Mouse (Mus musculus) layer of hippocampus, postnatal 10 days (tissue): Measurements from ENCODE around the gene Celsr1. TPM values are rescaled to one million over a fixed set of nuclear protein-coding genes. Genes with fewer than 3 reads are reported as not detected.

Source experiments
- DNase-seq, 2 experiments: peaks; one replicate each; pipeline ENCODE4 v3.0.0; 2021; ENCODE audit warnings: low spot score in 2 of 2
- total RNA-seq, 2 experiments: library from RNA; stranded (reverse); gene quantifications; 2 replicates each; pipeline ENCODE4 v1.2.3; 2021

The Celsr1 gene
- total RNA-seq, 2 experiments from 2014 or later = 6.7 to 7.4 TPM

DNA sequence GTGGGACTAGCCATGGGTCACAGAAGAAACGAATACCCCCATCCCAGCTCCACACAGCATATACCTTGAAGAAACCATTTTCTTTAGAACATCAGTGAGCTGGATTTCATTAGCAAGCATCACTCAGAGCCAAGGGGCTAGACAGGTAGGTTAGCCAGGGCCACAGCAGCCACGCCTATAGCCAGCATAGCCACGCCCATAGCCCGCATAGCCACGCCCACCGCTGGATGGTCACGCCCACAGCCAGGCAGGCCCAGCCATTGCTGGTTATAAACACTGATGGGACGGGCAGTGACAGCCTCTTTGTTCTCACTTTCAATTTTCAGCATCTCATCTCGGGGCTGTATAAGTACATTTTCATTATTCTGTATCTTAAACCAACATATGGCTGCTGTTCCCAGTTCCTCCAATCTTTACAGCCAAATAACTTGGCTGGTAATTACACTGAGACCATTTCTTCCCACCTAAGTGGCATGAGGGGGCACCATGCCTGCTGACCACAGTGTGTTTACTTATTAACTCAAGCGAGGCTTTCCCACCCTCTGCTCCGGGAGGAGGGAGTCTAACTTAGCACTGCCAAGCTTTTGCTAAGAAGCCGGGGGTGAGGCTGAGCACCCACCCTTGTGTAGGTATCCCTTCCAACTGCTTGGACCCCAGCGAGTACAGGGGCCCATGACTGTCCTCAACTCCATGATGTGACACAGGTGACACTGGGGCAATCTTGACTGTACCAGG lies 37.4 kb downstream of the Celsr1 start:
- DNase-seq = no peak

GRCm38 (mm10) chr15:85994906-85995608 lies 38.5 kb downstream of the Celsr1 start:
- no peak for DNase-seq

DNA sequence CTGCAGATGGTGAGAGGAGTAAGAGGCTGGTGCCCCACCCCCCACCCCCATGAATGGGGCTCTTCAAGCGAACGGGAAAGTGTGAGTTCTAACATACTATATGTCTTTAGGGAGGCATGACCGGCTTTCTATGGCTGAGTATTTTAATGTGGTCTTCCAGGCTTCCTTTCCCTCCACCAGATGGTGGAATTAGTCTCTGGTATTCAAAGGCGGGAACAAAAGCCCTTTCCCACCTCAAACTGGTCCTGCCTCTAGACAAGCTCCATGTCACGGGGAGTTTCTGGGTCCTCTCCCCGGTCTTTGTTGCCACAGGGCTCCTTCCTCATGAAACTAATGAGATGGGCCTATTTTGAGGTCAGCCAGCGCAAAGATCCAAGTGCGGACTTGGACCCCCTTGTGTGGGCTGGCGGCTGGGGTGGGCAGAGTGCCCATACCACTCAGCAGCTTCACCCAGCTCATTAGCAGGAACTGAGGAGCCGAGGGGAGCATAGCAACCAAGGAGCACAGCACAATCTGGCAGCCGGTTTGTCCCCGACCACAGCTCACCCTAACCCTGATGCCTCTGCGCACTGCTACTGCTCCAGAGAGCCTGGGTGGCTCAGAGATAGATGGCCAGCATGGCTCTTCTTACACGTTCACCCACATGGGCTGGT lies 39.5 kb downstream of the Celsr1 start:
- DNase-seq = peak; percentile 66 to 69

DNA sequence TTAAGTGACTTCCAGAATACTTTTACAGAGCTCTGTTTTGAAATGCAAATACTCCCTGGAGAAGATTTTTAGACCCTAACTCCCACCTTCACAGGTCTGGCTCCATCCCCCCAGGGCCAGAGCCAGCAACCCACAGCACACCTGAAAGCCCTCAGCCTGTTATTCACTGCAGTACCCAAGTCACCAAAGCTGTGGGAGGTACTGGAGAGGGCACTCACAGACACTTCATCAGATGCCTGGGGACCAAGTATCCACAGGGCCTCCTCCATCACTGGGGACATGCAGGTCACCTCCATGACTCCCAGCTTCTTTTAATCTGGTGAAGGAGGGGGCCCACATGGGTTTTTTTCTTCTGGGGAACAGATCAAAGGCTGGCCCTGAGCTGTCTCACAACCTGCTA lies 40.2 kb downstream of the Celsr1 start:
- no peak for DNase-seq

DNA sequence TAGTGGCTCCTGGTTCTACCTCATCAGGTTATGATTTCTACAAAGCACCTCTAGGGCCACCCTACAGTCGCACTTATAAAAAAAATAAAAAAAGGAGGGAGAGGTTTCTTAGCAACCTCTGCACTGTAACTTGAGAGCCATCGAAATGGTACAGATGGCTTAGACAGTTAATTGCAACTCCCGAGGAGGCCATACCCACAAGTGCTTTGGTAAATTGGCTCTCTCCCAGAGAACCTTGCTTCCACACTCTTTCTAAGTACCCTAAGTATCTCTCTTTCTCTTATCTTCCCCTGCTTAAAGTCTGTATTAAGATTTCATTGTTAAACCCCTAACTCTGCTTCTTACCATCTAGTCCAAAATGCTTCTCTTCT lies 41.5 kb downstream of the Celsr1 start:
- DNase-seq = no peak

DNA sequence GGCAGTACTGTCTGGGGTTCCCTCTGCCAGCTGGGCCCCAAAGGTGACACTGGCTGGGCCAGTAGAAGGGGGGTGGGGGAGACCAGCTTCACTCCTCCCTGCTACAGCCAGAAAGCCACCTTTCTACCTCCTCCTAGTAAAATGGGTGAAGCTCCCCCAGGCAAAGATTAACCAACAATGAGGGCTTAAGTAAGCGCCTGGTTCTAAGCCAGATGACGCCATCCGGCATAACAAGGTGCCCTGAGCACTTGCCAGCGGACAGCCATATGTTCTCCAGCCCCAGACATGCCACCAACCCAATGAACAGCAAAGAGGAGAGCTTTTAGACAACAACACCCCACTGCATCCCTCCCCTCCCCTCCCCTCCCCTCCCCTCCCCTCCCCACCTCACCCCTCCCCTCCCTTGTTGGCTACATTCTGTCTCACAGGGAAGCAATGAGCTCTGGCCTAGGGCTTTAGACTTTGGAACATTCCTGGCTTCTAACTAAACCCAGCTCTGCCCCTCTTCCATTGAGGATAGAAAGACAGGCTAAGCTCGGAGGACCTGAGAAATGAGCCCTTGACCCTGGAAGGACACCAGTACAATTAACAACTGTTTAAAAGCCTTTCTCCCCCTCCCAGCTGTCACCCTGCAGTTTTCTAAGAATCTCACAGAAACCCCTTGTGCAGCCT lies 42.0 kb downstream of the Celsr1 start:
- DNase-seq = peak in 1 of 2 experiments; percentile 54

DNA sequence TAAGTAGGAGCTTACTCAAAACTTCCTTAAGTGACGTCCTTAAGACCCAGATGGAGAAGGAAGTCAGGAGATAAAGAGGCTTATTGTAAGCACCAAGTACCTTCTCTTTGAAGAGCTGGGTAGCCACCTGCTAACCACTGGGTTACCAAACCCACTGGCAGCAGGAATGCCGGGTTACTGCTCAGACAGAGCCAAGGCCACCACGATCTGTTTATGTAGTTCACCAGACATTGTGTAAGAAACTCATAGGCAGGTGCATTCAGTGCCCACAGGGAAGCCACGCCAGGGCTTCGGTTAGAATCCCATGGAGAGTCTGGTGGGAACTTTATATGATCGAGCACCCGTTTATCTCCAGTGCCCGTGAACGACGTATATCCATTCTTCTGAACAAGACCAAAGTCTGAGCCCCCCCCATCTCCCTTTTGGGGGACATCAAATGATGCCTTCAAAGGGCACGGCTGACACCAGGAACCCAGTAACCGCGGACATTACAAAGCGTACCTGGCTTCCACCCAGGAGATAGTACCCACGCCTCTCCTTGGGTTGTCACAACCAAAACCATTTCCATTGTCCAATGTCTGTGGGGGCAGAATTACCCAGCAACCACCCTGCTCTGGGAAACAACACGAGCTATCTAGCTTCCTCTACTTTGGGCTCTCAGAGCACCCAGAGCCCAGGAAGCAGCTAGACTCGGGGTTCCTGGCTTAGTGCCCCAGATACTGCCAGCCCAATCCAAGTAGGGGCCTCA lies 42.7 kb downstream of the Celsr1 start:
- DNase-seq = no peak

DNA sequence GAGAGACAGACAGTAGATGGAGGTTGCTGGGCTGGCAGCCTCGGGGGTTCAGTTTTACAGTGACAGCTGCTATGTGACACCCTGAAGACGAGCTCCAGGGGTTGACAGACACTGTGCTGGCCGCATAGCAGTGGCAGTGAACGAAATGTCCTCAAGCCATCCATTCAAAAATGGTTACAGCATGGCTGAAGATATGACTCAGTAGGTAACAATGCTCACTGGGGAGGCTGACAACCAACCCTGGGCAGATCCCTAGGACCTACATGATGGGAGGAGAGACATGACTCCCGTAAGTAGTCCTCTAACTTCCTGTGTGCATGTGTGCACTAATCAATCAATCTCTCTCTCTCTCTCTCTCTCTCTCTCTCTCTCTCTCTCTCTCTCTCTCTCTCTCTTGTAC lies 45.7 kb downstream of the Celsr1 start:
- DNase-seq = no peak

GRCm38 (mm10) chr15:85986170-85986569 lies 47.4 kb downstream of the Celsr1 start:
- no peak for DNase-seq

GRCm38 (mm10) chr15:85985601-85986000 lies 48.0 kb downstream of the Celsr1 start:
- no peak for DNase-seq

DNA sequence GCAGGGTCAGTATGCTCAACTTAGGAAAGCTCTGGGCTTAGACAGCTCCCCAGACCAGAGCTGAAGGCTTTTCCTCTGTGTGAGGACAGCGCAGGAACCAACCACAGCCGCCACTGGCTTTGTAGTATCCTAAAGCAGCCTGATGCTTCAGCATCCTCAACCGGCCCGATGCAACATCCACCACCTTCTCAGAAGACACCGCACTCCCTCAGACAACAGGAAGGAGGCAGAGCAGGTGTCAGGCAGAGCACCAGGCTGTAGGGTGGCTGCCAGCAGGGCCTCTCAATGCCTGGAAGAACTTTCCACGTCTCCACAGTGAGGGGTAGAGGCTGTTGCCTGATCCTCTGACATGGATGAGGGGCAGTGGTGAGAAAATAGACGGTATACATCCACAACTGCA lies 50.4 kb downstream of the Celsr1 start:
- DNase-seq = no peak

- DNase-seq = no peak
Measured at GRCm38 (mm10) chr15:85982416-85982775, 51.2 kb downstream of the Celsr1 start.

GRCm38 (mm10) chr15:85981768-85982415 lies 51.7 kb downstream of the Celsr1 start:
- no peak for DNase-seq

- DNase-seq = no peak
Measured at GRCm38 (mm10) chr15:85977086-85977485, 56.5 kb downstream of the Celsr1 start.

- no peak for DNase-seq
Measured at GRCm38 (mm10) chr15:85975746-85976145, 57.8 kb downstream of the Celsr1 start.

- no peak for DNase-seq
Measured at GRCm38 (mm10) chr15:85971596-85971995, 62.0 kb downstream of the Celsr1 start.

DNA sequence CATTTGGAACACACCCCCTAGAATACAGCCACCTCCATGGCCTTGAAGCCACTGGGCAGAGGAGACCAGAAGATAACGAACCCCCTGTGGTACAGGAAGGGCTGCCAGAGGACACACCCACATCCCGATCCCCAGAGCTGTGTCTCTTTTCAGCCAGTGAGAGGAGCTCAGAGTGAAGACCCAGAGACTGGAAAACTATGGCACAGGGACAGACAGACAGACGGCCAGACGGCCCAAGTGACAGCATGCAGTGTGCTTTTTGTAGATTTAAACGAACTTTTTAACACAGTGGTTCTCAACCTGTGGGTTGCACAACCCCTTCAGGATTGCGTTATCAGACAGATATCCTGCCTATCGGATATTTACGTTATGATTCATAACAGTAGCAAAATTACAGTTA lies 63.1 kb downstream of the Celsr1 start:
- no peak for DNase-seq

DNA sequence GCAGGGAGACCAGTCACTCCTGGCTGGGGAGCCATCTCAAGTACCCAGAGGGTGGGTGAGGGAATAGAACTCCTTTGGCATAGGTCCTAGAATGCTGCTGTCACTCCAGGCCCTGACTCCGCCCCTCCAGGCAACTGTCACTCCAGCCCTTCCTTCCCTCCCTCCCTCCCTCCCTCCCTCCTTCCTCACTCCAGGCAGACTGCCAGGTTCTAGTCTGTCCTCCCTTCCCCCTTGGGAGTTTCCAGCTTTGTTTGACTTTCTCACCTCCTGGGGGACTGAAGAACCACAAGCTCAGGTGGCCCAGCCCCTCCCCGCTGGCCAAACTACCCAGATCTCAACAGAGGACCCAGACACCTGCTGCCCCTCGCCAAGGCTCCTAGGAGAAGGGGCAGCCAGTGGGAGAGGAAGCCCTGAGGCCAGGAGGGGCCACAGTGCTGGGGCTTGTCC lies 63.8 kb downstream of the Celsr1 start:
- peak; percentile 17 to 26 for DNase-seq

DNA sequence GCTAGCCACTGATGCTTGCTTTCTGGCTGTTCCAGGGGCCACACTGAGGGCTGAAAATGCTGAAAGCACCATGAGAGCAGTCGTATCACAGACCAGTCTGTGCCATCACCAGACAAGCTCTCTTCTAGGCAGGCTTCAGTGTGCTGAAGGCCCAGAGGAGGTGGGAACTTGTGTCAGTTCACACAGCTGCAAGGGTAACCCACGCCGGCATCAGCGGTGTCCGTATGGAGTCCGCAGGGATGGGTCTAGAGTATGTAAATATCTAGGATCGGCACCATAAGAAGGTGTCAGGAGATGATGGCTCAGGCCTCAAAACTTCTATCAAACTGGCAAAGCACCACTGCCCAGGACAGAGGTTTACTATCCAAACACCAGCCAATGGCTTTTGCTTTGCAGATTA lies 64.3 kb downstream of the Celsr1 start:
- no peak for DNase-seq

- DNase-seq = no peak
Measured at GRCm38 (mm10) chr15:85966032-85966431, 67.5 kb downstream of the Celsr1 start.
